ENCODE assay signal across 8 mouse cellular contexts in genomic region chr4:142160041-142160440, GRCm38 (mm10).
A peak's percentile ranks its signal among the peaks of the same experiment; 100 is the strongest.
DNase-seq lines count a peak whose midpoint lies in the region; ATAC-seq and TF ChIP-seq lines count a peak whose summit lies in the region.

No protein-coding gene starts in this region.

- TF ChIP-seq CTCF in liver, postnatal 0 days (IDR thresholded peaks at IDR 0.05; ENCODE audit: low read depth), result no peak
- no peak for TF ChIP-seq CTCF in lung, postnatal 0 days (IDR thresholded peaks at IDR 0.05)

- DNase-seq in layer of hippocampus, adult 11-12 months (ENCODE audit: low spot score), result peak; percentile 53
- no peak for DNase-seq in layer of hippocampus, adult 9-10 months (ENCODE audit: low spot score)
- DNase-seq in fibroblast of lung, adult 2 months (ENCODE audit: low read depth), result peak; percentile 40
- DNase-seq in heart, embryonic 10.5 days (ENCODE audit: low spot score), result no peak
- no peak for DNase-seq in thymus, postnatal 36 days
- no peak for DNase-seq in liver, postnatal 0 days
- no peak for DNase-seq in lung, postnatal 0 days (ENCODE audit: low spot score)

- H3K9me3 ChIP-seq in heart, embryonic 10.5 days, result peaks cover 7% of the 10 kb centered on the region; the same call in 1 of the 2 replicates
- no peaks in the 10 kb centered on the region for H3K9me3 ChIP-seq in neural tube, embryonic 15.5 days (replicated peaks)
- H3K9me3 ChIP-seq in liver, postnatal 0 days (ENCODE audit: low read length), result peaks cover 4% of the 10 kb centered on the region
- H3K9me3 ChIP-seq in lung, postnatal 0 days (ENCODE audit: low read length), result no peaks in the 10 kb centered on the region

- H3K4me3 ChIP-seq in heart, embryonic 10.5 days, result no peak overlapping the region
- no peak overlapping the region for H3K4me3 ChIP-seq in neural tube, embryonic 15.5 days (replicated peaks)
- H3K4me3 ChIP-seq in liver, postnatal 0 days (ENCODE audit: low read depth, low read length), result no peak overlapping the region
- H3K4me3 ChIP-seq in lung, postnatal 0 days (ENCODE audit: low read depth, low read length), result no peak overlapping the region

- TF ChIP-seq EP300 in liver, postnatal 0 days (IDR thresholded peaks at IDR 0.05; ENCODE audit: low read depth), result no peak
- TF ChIP-seq EP300 in lung, postnatal 0 days (IDR thresholded peaks at IDR 0.05), result no peak

- H3K4me1 ChIP-seq in heart, embryonic 10.5 days, result peaks cover 47% of the 10 kb centered on the region
- H3K4me1 ChIP-seq in neural tube, embryonic 15.5 days, result 0 out of 2 replicates have a peak, but pooled peaks cover 7% of the 10 kb centered on the region
- no peaks in the 10 kb centered on the region; the same call in 1 of the 2 replicates for H3K4me1 ChIP-seq in liver, postnatal 0 days (ENCODE audit: insufficient read depth)
- H3K4me1 ChIP-seq in lung, postnatal 0 days (ENCODE audit: insufficient read depth, low read depth, low read length), result no peaks in the 10 kb centered on the region

- 0 out of 2 replicates have a peak overlapping the region, but pooled peaks have one; percentile 25 for H3K27ac ChIP-seq in heart, embryonic 10.5 days
- peak overlapping the region; percentile 49; the same call in 1 of the 2 replicates for H3K27ac ChIP-seq in neural tube, embryonic 15.5 days (replicated peaks)
- no peak overlapping the region for H3K27ac ChIP-seq in liver, postnatal 0 days (ENCODE audit: low read depth)
- H3K27ac ChIP-seq in lung, postnatal 0 days (ENCODE audit: low read length), result no peak overlapping the region

- 63% methylated on average over 8 of the region's 8 CpGs for WGBS in heart, embryonic 10.5 days
- WGBS in neural tube, embryonic 15.5 days, result 46% methylated on average over 8 of the region's 8 CpGs
- WGBS in liver, postnatal 0 days (ENCODE audit: insufficient replicate concordance), result 81% methylated on average over 8 of the region's 8 CpGs
- 84% methylated on average over 8 of the region's 8 CpGs for WGBS in lung, postnatal 0 days

- H3K36me3 ChIP-seq in heart, embryonic 10.5 days, result peaks cover 34% of the 10 kb centered on the region
- peaks cover 3% of the 10 kb centered on the region; the same call in 1 of the 2 replicates for H3K36me3 ChIP-seq in neural tube, embryonic 15.5 days
- no peaks in the 10 kb centered on the region for H3K36me3 ChIP-seq in liver, postnatal 0 days (replicated peaks; ENCODE audit: insufficient read depth, low read length)
- no peaks in the 10 kb centered on the region for H3K36me3 ChIP-seq in lung, postnatal 0 days (ENCODE audit: insufficient read depth, low read length)

- no peak overlapping the region for H3K9ac ChIP-seq in neural tube, embryonic 15.5 days (replicated peaks)
- H3K9ac ChIP-seq in liver, postnatal 0 days (replicated peaks), result no peak overlapping the region
- no peak overlapping the region for H3K9ac ChIP-seq in lung, postnatal 0 days (replicated peaks; ENCODE audit: low read depth)

- ATAC-seq in neural tube, embryonic 15.5 days (ENCODE audit: low FRiP score), result no peak
- no peak for ATAC-seq in liver, postnatal 0 days
- no peak for ATAC-seq in lung, postnatal 0 days

- no peak overlapping the region for H3K4me2 ChIP-seq in neural tube, embryonic 15.5 days
- H3K4me2 ChIP-seq in liver, postnatal 0 days (ENCODE audit: low read depth, low read length), result no peak overlapping the region
- H3K4me2 ChIP-seq in lung, postnatal 0 days (replicated peaks; ENCODE audit: low read depth, low read length), result no peak overlapping the region

- H3K27me3 ChIP-seq in heart, embryonic 10.5 days (ENCODE audit: insufficient read depth, poor library complexity, severe bottlenecking), result no peaks in the 10 kb centered on the region
- H3K27me3 ChIP-seq in neural tube, embryonic 15.5 days (replicated peaks), result no peaks in the 10 kb centered on the region
- H3K27me3 ChIP-seq in liver, postnatal 0 days (ENCODE audit: insufficient read depth, low read length), result no peaks in the 10 kb centered on the region
- H3K27me3 ChIP-seq in lung, postnatal 0 days (replicated peaks; ENCODE audit: insufficient read depth, low read length), result no peaks in the 10 kb centered on the region

Comparison
In these comparisons a context has a peak if more than half of its experiments do, and no peak if none do; other contexts are left out.
1. DNase-seq: peak in layer of hippocampus, adult 11-12 months (single experiment) and fibroblast of lung, adult 2 months (single experiment); none in layer of hippocampus, adult 9-10 months (single experiment), heart, embryonic 10.5 days (single experiment), thymus, postnatal 36 days (0 of 2), liver, postnatal 0 days (single experiment) and lung, postnatal 0 days (single experiment).
2. H3K27ac ChIP-seq: peak in heart, embryonic 10.5 days (single experiment) and neural tube, embryonic 15.5 days (single experiment); none in liver, postnatal 0 days (single experiment) and lung, postnatal 0 days (single experiment).